Mouse (Mus musculus): ENCODE measurements around the gene Gm17535. TPM values are rescaled to one million over a fixed set of nuclear protein-coding genes. Genes with fewer than 3 reads are reported as not detected.
"Not testable (repeated sequence)": the region's sequence is repeated elsewhere in the genome, so short reads cannot be mapped to it uniquely, and the experiment has no call there.

The Gm17535 gene
- polyA plus RNA-seq, 1 experiment from 2014 or later = not detected

GRCm38 (mm10) chr9:3023312-3023984, 11.0 kb upstream of the Gm17535 start, which contains the start of gene Gm10718:
Gene Gm10718 (plus strand): TSS chr9:3023547.
- H3K4me2 ChIP-seq (ENCODE audit: low read depth, low read length); ATAC-seq (ENCODE audit: low read depth); H3K4me1 ChIP-seq (ENCODE audit: control insufficient read depth, low read depth, low read length); H3K4me3 ChIP-seq (ENCODE audit: low read depth, low read length); H3K27ac ChIP-seq (ENCODE audit: low read length); H3K9me3 ChIP-seq (replicated peaks; ENCODE audit: control insufficient read depth, low read length); H3K9ac ChIP-seq (ENCODE audit: low read depth, low read length); H3K36me3 ChIP-seq (ENCODE audit: control insufficient read depth, insufficient read depth); H3K27me3 ChIP-seq (ENCODE audit: control insufficient read depth, insufficient read depth, low read depth, low read length): not testable (repeated sequence)
- WGBS (ENCODE audit: insufficient replicate concordance) = 62% methylated on average over 9 of the region's 13 CpGs

GRCm38 (mm10) chr9:3023985-3024648, 10.3 kb upstream of the Gm17535 start:
- not testable (repeated sequence) for H3K9me3 ChIP-seq (replicated peaks; ENCODE audit: control insufficient read depth, low read length); H3K36me3 ChIP-seq (ENCODE audit: control insufficient read depth, insufficient read depth); H3K9ac ChIP-seq (ENCODE audit: low read depth, low read length); H3K4me1 ChIP-seq (ENCODE audit: control insufficient read depth, low read depth, low read length); ATAC-seq (ENCODE audit: low read depth); H3K27me3 ChIP-seq (ENCODE audit: control insufficient read depth, insufficient read depth, low read depth, low read length); H3K4me3 ChIP-seq (ENCODE audit: low read depth, low read length); H3K4me2 ChIP-seq (ENCODE audit: low read depth, low read length); H3K27ac ChIP-seq (ENCODE audit: low read length)
- WGBS (ENCODE audit: insufficient replicate concordance) = 48% methylated on average over 14 of the region's 16 CpGs

GRCm38 (mm10) chr9:3024912-3025467, 9.4 kb upstream of the Gm17535 start, which contains the start of gene Gm10717:
Gene Gm10717 (plus strand): TSS chr9:3025417.
- WGBS (ENCODE audit: insufficient replicate concordance) = 63% methylated on average over 12 of the region's 12 CpGs
- not testable (repeated sequence) for H3K9ac ChIP-seq (ENCODE audit: low read depth, low read length); H3K27me3 ChIP-seq (ENCODE audit: control insufficient read depth, insufficient read depth, low read depth, low read length); H3K27ac ChIP-seq (ENCODE audit: low read length); H3K4me2 ChIP-seq (ENCODE audit: low read depth, low read length); H3K4me3 ChIP-seq (ENCODE audit: low read depth, low read length); ATAC-seq (ENCODE audit: low read depth); H3K9me3 ChIP-seq (replicated peaks; ENCODE audit: control insufficient read depth, low read length); H3K4me1 ChIP-seq (ENCODE audit: control insufficient read depth, low read depth, low read length); H3K36me3 ChIP-seq (ENCODE audit: control insufficient read depth, insufficient read depth)

GRCm38 (mm10) chr9:3025653-3026052, 8.7 kb upstream of the Gm17535 start:
- not testable (repeated sequence) for H3K9ac ChIP-seq (ENCODE audit: low read depth, low read length); H3K36me3 ChIP-seq (ENCODE audit: control insufficient read depth, insufficient read depth); H3K4me3 ChIP-seq (ENCODE audit: low read depth, low read length); H3K27ac ChIP-seq (ENCODE audit: low read length); H3K4me1 ChIP-seq (ENCODE audit: control insufficient read depth, low read depth, low read length); ATAC-seq (ENCODE audit: low read depth); H3K27me3 ChIP-seq (ENCODE audit: control insufficient read depth, insufficient read depth, low read depth, low read length); H3K4me2 ChIP-seq (ENCODE audit: low read depth, low read length); H3K9me3 ChIP-seq (replicated peaks; ENCODE audit: control insufficient read depth, low read length)
- WGBS (ENCODE audit: insufficient replicate concordance) = 49% methylated on average over 4 of the region's 6 CpGs

- H3K4me2 ChIP-seq (ENCODE audit: low read depth, low read length); H3K27ac ChIP-seq (ENCODE audit: low read length); H3K4me1 ChIP-seq (ENCODE audit: control insufficient read depth, low read depth, low read length); ATAC-seq (ENCODE audit: low read depth); H3K9ac ChIP-seq (ENCODE audit: low read depth, low read length); H3K36me3 ChIP-seq (ENCODE audit: control insufficient read depth, insufficient read depth); H3K27me3 ChIP-seq (ENCODE audit: control insufficient read depth, insufficient read depth, low read depth, low read length); H3K4me3 ChIP-seq (ENCODE audit: low read depth, low read length); H3K9me3 ChIP-seq (replicated peaks; ENCODE audit: control insufficient read depth, low read length): not testable (repeated sequence)
- WGBS (ENCODE audit: insufficient replicate concordance) = 56% methylated on average over 5 of the region's 5 CpGs
Observed at GRCm38 (mm10) chr9:3026136-3026535, 8.3 kb upstream of the Gm17535 start.

- H3K36me3 ChIP-seq (ENCODE audit: control insufficient read depth, insufficient read depth); H3K9ac ChIP-seq (ENCODE audit: low read depth, low read length); H3K4me3 ChIP-seq (ENCODE audit: low read depth, low read length); H3K4me2 ChIP-seq (ENCODE audit: low read depth, low read length); ATAC-seq (ENCODE audit: low read depth); H3K4me1 ChIP-seq (ENCODE audit: control insufficient read depth, low read depth, low read length); H3K27ac ChIP-seq (ENCODE audit: low read length); H3K27me3 ChIP-seq (ENCODE audit: control insufficient read depth, insufficient read depth, low read depth, low read length); H3K9me3 ChIP-seq (replicated peaks; ENCODE audit: control insufficient read depth, low read length): not testable (repeated sequence)
- WGBS (ENCODE audit: insufficient replicate concordance) = 57% methylated on average over 9 of the region's 9 CpGs
Observed at GRCm38 (mm10) chr9:3026741-3027140, 7.7 kb upstream of the Gm17535 start.

- not testable (repeated sequence) for H3K4me2 ChIP-seq (ENCODE audit: low read depth, low read length); H3K9me3 ChIP-seq (replicated peaks; ENCODE audit: control insufficient read depth, low read length); H3K27ac ChIP-seq (ENCODE audit: low read length); ATAC-seq (ENCODE audit: low read depth); H3K9ac ChIP-seq (ENCODE audit: low read depth, low read length); H3K4me1 ChIP-seq (ENCODE audit: control insufficient read depth, low read depth, low read length); H3K36me3 ChIP-seq (ENCODE audit: control insufficient read depth, insufficient read depth); H3K4me3 ChIP-seq (ENCODE audit: low read depth, low read length); H3K27me3 ChIP-seq (ENCODE audit: control insufficient read depth, insufficient read depth, low read depth, low read length)
- WGBS (ENCODE audit: insufficient replicate concordance) = 54% methylated on average over 9 of the region's 9 CpGs
Observed at GRCm38 (mm10) chr9:3027200-3027599, 7.2 kb upstream of the Gm17535 start.

GRCm38 (mm10) chr9:3029276-3030000, 5.0 kb upstream of the Gm17535 start:
- H3K4me1 ChIP-seq (ENCODE audit: control insufficient read depth, low read depth, low read length); H3K4me3 ChIP-seq (ENCODE audit: low read depth, low read length); H3K9me3 ChIP-seq (replicated peaks; ENCODE audit: control insufficient read depth, low read length); H3K4me2 ChIP-seq (ENCODE audit: low read depth, low read length); H3K27me3 ChIP-seq (ENCODE audit: control insufficient read depth, insufficient read depth, low read depth, low read length); H3K27ac ChIP-seq (ENCODE audit: low read length); H3K36me3 ChIP-seq (ENCODE audit: control insufficient read depth, insufficient read depth); H3K9ac ChIP-seq (ENCODE audit: low read depth, low read length); ATAC-seq (ENCODE audit: low read depth): not testable (repeated sequence)
- 53% methylated on average over 12 of the region's 16 CpGs for WGBS (ENCODE audit: insufficient replicate concordance)
